Mouse (Mus musculus): ENCODE measurements around the gene Dhrs4. TPM values are rescaled to one million over a fixed set of nuclear protein-coding genes. Genes with fewer than 3 reads are reported as not detected.
A peak's percentile ranks its signal among the peaks of the same experiment; 100 is the strongest.

Gene Dhrs4
- polyA plus RNA-seq, 1 experiment from 2014 or later: 63.3 TPM

GRCm38 (mm10) chr14:55509540-55509939 is 31.0 kb downstream of the Dhrs4 start:
- 81% methylated on average over 10 of the region's 10 CpGs for WGBS
- H3K27me3 ChIP-seq (replicated peaks): peaks cover 59% of the 10 kb centered on the region

DNA sequence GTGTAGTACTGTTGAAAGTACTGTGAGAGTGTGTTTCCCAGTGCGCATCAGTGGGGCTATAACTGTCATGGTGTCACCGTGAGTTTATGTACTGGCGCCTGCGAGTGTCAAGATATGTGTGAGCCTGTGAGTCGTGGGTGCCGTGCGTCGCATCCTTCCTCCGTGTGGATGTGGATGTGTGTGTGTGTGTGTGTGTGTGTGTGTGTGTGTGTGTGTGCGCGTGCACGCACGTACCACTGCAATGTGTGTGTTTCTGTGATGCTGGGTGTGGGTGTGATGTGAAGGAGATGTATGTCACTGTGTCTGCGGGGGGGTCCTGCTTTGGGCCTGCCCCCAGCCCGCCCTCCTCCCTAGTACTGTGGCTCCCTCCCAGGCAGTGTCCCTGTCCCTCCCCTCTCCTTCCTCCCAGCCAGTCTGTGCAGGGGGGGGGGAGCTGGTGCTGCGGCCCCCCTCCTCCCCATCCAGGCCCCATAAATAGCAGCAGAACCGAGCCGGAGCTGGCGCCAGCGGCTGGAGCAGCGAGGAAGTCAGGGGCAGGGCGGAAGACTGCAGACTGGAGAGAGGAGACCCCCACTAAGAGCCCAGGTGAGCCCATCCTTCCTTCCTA is 31.7 kb downstream of the Dhrs4 start, which contains the start of gene Cpne6:
TSS of gene Cpne6 (plus strand) at position 321 of the 607 bp plus-strand sequence.
- Histone ChIP-seq H3K27ac (ENCODE audit: poor library complexity, severe bottlenecking) (no peak within 1 kb of the TSS), H3K4me2 (peak within 1 kb of the TSS; percentile 52), H3K36me3 (no peaks in the 10 kb centered on the region), H3K4me1 (replicated peaks) (peaks cover 15% of the 10 kb centered on the region), H3K9ac (peak within 1 kb of the TSS; percentile 32; the same call in 1 of the 2 replicates), H3K4me3 (no peak within 1 kb of the TSS), H3K9me3 (replicated peaks) (no peaks in the 10 kb centered on the region), H3K27me3 (replicated peaks) (peaks cover 60% of the 10 kb centered on the region)
- 55% methylated on average over 21 of the region's 22 CpGs for WGBS
- ATAC-seq (ENCODE audit: insufficient number of reproducible peaks, low FRiP score): no peak

More at GRCm38 (mm10) chr14:55509540-55509939, 31.0 kb downstream of the Dhrs4 start:
- Histone ChIP-seq H3K4me1 (replicated peaks) (peaks cover 15% of the 10 kb centered on the region), H3K36me3 (no peaks in the 10 kb centered on the region), H3K9ac (no peak overlapping the region), H3K27ac (ENCODE audit: poor library complexity, severe bottlenecking) (no peak overlapping the region), H3K4me3 (no peak overlapping the region), H3K4me2 (no peak overlapping the region), H3K9me3 (replicated peaks) (no peaks in the 10 kb centered on the region)
- ATAC-seq (ENCODE audit: insufficient number of reproducible peaks, low FRiP score): no peak

GRCm38 (mm10) chr14:55511037-55511436 is 32.5 kb downstream of the Dhrs4 start:
- H3K9me3 ChIP-seq (replicated peaks): no peaks in the 10 kb centered on the region

GRCm38 (mm10) chr14:55513927-55514326 is 35.4 kb downstream of the Dhrs4 start:
- Histone ChIP-seq H3K4me1 (replicated peaks) (peaks cover 15% of the 10 kb centered on the region), H3K4me3 (no peak overlapping the region), H3K27me3 (replicated peaks) (peaks cover 81% of the 10 kb centered on the region), H3K27ac (ENCODE audit: poor library complexity, severe bottlenecking) (no peak overlapping the region), H3K4me2 (no peak overlapping the region), H3K9me3 (replicated peaks) (no peaks in the 10 kb centered on the region), H3K36me3 (no peaks in the 10 kb centered on the region), H3K9ac (no peak overlapping the region)
- WGBS: 32% methylated on average over 10 of the region's 10 CpGs
- ATAC-seq (ENCODE audit: insufficient number of reproducible peaks, low FRiP score): no peak

More at GRCm38 (mm10) chr14:55511037-55511436, 32.5 kb downstream of the Dhrs4 start:
- Histone ChIP-seq H3K9ac (0 out of 2 replicates have a peak overlapping the region, but pooled peaks have one; percentile 32), H3K4me1 (replicated peaks) (peaks cover 15% of the 10 kb centered on the region), H3K4me3 (no peak overlapping the region), H3K27ac (ENCODE audit: poor library complexity, severe bottlenecking) (no peak overlapping the region), H3K36me3 (no peaks in the 10 kb centered on the region), H3K27me3 (replicated peaks) (peaks cover 69% of the 10 kb centered on the region), H3K4me2 (peak overlapping the region; percentile 52)
- ATAC-seq (ENCODE audit: insufficient number of reproducible peaks, low FRiP score): no peak
- WGBS: 32% methylated on average over 7 of the region's 7 CpGs

- peaks cover 14% of the 10 kb centered on the region for H3K4me1 ChIP-seq (replicated peaks)
- H3K9ac ChIP-seq: no peak overlapping the region
- H3K27me3 ChIP-seq (replicated peaks): peaks cover 83% of the 10 kb centered on the region
- no peak for ATAC-seq (ENCODE audit: insufficient number of reproducible peaks, low FRiP score)
- WGBS: 76% methylated on average over 4 of the region's 4 CpGs
- no peak overlapping the region for H3K4me3 ChIP-seq
- H3K36me3 ChIP-seq: no peaks in the 10 kb centered on the region
- no peaks in the 10 kb centered on the region for H3K9me3 ChIP-seq (replicated peaks)
- no peak overlapping the region for H3K4me2 ChIP-seq
- H3K27ac ChIP-seq (ENCODE audit: poor library complexity, severe bottlenecking): no peak overlapping the region
These were observed 37.3 kb downstream of the Dhrs4 start for GRCm38 (mm10) chr14:55515846-55516245.

GRCm38 (mm10) chr14:55518897-55519296 is 40.3 kb downstream of the Dhrs4 start:
- H3K27ac ChIP-seq (ENCODE audit: poor library complexity, severe bottlenecking): no peak overlapping the region
- WGBS: 65% methylated on average over 2 of the region's 2 CpGs
- no peak overlapping the region for H3K9ac ChIP-seq
- H3K36me3 ChIP-seq: no peaks in the 10 kb centered on the region
- H3K4me3 ChIP-seq: no peak overlapping the region
- H3K4me1 ChIP-seq (replicated peaks): peaks cover 11% of the 10 kb centered on the region
- peaks cover 87% of the 10 kb centered on the region for H3K27me3 ChIP-seq (replicated peaks)
- H3K4me2 ChIP-seq: no peak overlapping the region
- no peaks in the 10 kb centered on the region for H3K9me3 ChIP-seq (replicated peaks)
- no peak for ATAC-seq (ENCODE audit: insufficient number of reproducible peaks, low FRiP score)

DNA sequence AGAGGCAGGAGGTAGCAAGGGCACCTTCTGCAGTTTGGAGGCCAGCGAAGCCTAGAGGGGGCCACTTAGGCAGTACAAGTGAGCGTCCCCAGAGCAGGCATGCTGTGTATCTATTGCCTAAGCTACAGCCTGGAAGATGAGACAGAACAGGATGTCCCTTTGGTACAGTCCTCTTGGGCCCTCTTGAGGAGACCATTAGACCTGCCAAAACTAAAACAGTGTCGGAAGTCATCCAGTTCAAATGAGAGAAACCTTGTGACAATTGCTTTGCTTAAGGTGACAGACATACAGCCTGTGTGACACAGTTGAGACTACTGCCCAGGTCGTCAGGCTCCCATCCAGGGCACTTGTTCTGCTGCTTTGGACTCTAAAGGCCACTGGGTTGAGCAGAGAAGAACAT is 41.0 kb downstream of the Dhrs4 start:
- no peaks in the 10 kb centered on the region for H3K36me3 ChIP-seq
- WGBS: 51% methylated on average over 4 of the region's 4 CpGs
- no peak overlapping the region for H3K27ac ChIP-seq (ENCODE audit: poor library complexity, severe bottlenecking)
- H3K4me1 ChIP-seq (replicated peaks): peaks cover 18% of the 10 kb centered on the region
- ATAC-seq (ENCODE audit: insufficient number of reproducible peaks, low FRiP score): no peak
- no peak overlapping the region for H3K9ac ChIP-seq
- H3K4me3 ChIP-seq: no peak overlapping the region
- no peak overlapping the region for H3K4me2 ChIP-seq
- no peaks in the 10 kb centered on the region for H3K9me3 ChIP-seq (replicated peaks)
- peaks cover 94% of the 10 kb centered on the region for H3K27me3 ChIP-seq (replicated peaks)

- peak overlapping the region; percentile 66 for H3K9ac ChIP-seq
- no peak overlapping the region for H3K27ac ChIP-seq (ENCODE audit: poor library complexity, severe bottlenecking)
- peaks cover 91% of the 10 kb centered on the region for H3K27me3 ChIP-seq (replicated peaks)
- H3K4me3 ChIP-seq: peak overlapping the region; percentile 53
- H3K9me3 ChIP-seq (replicated peaks): no peaks in the 10 kb centered on the region
- peak overlapping the region; percentile 93 for H3K4me2 ChIP-seq
- H3K36me3 ChIP-seq: no peaks in the 10 kb centered on the region
- under 1% methylated on average over 61 of the region's 61 CpGs for WGBS
- ATAC-seq (ENCODE audit: insufficient number of reproducible peaks, low FRiP score): no peak
- H3K4me1 ChIP-seq (replicated peaks): peaks cover 24% of the 10 kb centered on the region
These were observed 42.1 kb downstream of the Dhrs4 start for GRCm38 (mm10) chr14:55520451-55521361.

GRCm38 (mm10) chr14:55524062-55524461 is 45.5 kb downstream of the Dhrs4 start:
- H3K4me2 ChIP-seq: no peak overlapping the region
- H3K27me3 ChIP-seq (replicated peaks): peaks cover 59% of the 10 kb centered on the region
- no peak overlapping the region for H3K4me3 ChIP-seq
- no peak overlapping the region for H3K27ac ChIP-seq (ENCODE audit: poor library complexity, severe bottlenecking)
- 39% methylated on average over 4 of the region's 4 CpGs for WGBS
- H3K36me3 ChIP-seq: no peaks in the 10 kb centered on the region
- H3K9me3 ChIP-seq (replicated peaks): no peaks in the 10 kb centered on the region
- H3K4me1 ChIP-seq (replicated peaks): peaks cover 24% of the 10 kb centered on the region
- ATAC-seq (ENCODE audit: insufficient number of reproducible peaks, low FRiP score): no peak
- H3K9ac ChIP-seq: no peak overlapping the region

- peaks cover 24% of the 10 kb centered on the region for H3K4me1 ChIP-seq (replicated peaks)
- 11% methylated on average over 8 of the region's 8 CpGs for WGBS
- no peak within 1 kb of the TSS for H3K27ac ChIP-seq (ENCODE audit: poor library complexity, severe bottlenecking)
- H3K4me2 ChIP-seq: no peak within 1 kb of the TSS
- ATAC-seq (ENCODE audit: insufficient number of reproducible peaks, low FRiP score): no peak
- no peaks in the 10 kb centered on the region for H3K9me3 ChIP-seq (replicated peaks)
- peaks cover 59% of the 10 kb centered on the region for H3K27me3 ChIP-seq (replicated peaks)
- H3K36me3 ChIP-seq: no peaks in the 10 kb centered on the region
- H3K4me3 ChIP-seq: no peak within 1 kb of the TSS
- no peak within 1 kb of the TSS for H3K9ac ChIP-seq
These were observed 46.2 kb downstream of the Dhrs4 start, which contains the start of gene Nrl for GRCm38 (mm10) chr14:55524785-55525184. Gene Nrl, minus strand, starts transcription at chr14:55524981.

- Histone ChIP-seq H3K36me3 (no peaks in the 10 kb centered on the region), H3K9me3 (replicated peaks) (no peaks in the 10 kb centered on the region), H3K4me3 (no peak overlapping the region), H3K9ac (no peak overlapping the region), H3K27ac (ENCODE audit: poor library complexity, severe bottlenecking) (no peak overlapping the region), H3K4me1 (replicated peaks) (peaks cover 12% of the 10 kb centered on the region), H3K4me2 (no peak overlapping the region), H3K27me3 (replicated peaks) (peaks cover 52% of the 10 kb centered on the region)
- ATAC-seq (ENCODE audit: insufficient number of reproducible peaks, low FRiP score): no peak
- 70% methylated on average over 2 of the region's 2 CpGs for WGBS
These were observed 48.1 kb downstream of the Dhrs4 start for GRCm38 (mm10) chr14:55526674-55527073.

Measured in heart, embryonic 12.5 days (tissue).